Mouse (Mus musculus) embryonic fibroblast, embryonic 13.5 days (primary cell): ENCODE measurements at regions not wholly inside any gene's neighbourhood (a gene's known extent, or its start where the extent isn't known, plus 50 kb on each side); places are given as distances from the start of the nearest gene placed in this dataset.

Source experiments
- H3K27ac ChIP-seq: 2 replicates; pipeline ENCODE4 v1.5.1; 2012; ENCODE audit warnings: low read length, control low read depth, inconsistent platforms; ENCODE audit not compliant: insufficient read depth
- H3K4me1 ChIP-seq: 2 replicates; pipeline ENCODE4 v1.6.1; 2011; ENCODE audit warnings: low read length; ENCODE audit not compliant: control insufficient read depth, insufficient read depth
- H3K4me3 ChIP-seq: 2 replicates; pipeline ENCODE4 v1.5.1; 2011; ENCODE audit warnings: mild to moderate bottlenecking, control low read depth, low read length; ENCODE audit not compliant: insufficient read depth
- CTCF ChIP-seq: IDR thresholded peaks from 2 replicates; pipeline ENCODE4 v1.5.1; 2011; ENCODE audit warnings: mild to moderate bottlenecking, control low read depth, low read length, moderate library complexity, borderline replicate concordance; ENCODE audit not compliant: insufficient read depth
- POLR2A ChIP-seq: IDR thresholded peaks from 2 replicates; pipeline ENCODE4 v1.6.1; 2011; ENCODE audit warnings: low read depth, mild to moderate bottlenecking, control low read depth, low read length, moderate library complexity

DNA sequence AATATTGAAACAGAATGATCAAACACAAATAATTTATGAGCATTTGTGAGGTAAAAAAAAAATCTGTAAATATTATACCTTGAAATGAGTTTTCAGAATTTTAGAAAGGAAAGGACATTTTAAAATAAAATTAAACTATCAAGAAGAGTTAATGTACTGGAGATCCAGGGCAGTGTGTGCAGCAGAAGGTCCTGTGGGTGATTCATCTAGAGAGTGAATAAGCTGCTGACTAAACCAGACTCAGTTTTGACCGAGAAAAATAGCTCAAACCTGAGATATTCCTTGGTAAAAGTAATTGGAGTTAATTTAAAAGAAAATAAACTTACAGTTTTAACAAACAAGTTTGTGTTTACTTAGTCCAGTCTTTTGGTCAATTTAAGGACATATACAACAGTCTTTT, 1118.6 kb upstream of the Celf2 start:
- TF ChIP-seq POLR2A (no peak), CTCF (no peak)
- Histone ChIP-seq H3K27ac (no peak overlapping the region), H3K4me3 (no peak overlapping the region), H3K4me1 (no peaks in the 10 kb centered on the region)

DNA sequence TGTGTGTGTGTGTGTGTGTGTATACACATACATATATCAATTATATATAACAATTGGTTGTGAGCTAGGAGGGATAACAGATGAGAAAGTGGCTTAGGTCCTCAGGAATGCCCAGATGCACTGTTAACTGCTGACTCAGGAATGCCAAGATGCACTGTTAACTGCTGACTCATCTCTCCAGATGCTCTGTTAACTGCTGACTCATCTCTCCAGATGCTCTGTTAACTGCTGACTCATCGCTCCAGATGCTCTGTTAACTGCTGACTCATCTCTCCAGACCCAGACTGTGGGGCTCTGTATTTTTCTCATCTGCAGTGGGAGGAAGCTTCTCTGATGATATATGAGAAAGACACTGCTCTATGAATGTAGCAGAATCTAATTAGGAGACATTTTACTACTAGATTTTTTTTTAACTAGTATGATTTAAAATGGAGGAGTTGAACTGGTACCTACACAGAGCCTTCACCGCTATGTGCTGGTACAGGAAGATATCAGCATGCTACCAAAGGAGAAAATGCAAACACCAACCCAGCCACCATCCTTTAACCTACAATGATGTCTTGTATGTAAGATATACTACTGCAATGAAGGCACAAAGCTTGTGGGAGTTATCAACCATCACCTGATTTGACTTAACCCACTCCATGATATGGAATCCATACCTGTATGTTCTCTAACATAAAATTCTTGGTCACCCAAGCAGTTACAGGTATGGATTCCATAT, 1119.3 kb upstream of the Celf2 start:
- H3K4me3 ChIP-seq = no peak overlapping the region
- H3K27ac ChIP-seq = no peak overlapping the region
- H3K4me1 ChIP-seq = no peaks in the 10 kb centered on the region
- no peak for TF ChIP-seq CTCF
- no peak for TF ChIP-seq POLR2A

DNA sequence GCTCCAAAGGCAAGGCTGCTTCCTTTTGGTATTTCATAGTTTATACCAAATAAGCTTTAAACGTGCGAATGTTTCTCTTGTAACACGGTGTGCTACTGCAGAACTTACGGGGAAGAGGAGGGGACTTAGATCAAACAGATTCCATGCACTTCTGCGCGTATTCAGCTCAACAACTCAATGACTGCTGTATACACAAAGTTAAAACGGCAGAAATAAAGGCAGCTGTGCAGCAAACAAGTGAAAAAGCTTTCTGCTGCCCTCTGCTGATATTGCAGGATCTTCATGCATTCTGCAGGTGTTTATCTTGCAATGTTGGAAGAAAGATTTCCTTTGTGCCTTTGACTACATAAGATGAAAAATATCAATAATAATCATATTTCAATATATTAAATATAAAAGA, 1128.7 kb upstream of the Celf2 start:
- no peak for TF ChIP-seq CTCF
- TF ChIP-seq POLR2A = no peak
- H3K27ac ChIP-seq = no peak overlapping the region
- no peaks in the 10 kb centered on the region for H3K4me1 ChIP-seq
- H3K4me3 ChIP-seq = no peak overlapping the region

DNA sequence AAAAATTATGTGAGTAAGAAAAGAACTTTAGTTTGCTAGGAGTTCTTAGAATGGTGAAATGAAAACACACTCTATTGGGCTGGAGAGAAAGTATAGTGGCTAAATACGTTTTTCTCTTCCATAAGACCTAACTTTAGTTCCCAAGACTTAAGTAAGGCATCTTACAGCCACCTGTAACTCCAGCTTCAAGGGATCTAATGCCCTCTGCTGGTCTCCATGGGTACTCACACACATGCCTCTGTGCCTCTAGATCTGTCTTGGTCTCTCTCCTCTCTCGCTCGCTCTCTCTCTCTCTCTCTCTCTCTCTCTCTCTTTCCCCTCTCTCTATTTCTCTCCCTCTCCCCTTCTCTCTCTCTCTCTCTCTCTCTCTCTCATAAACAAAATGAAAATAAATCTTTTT, 1129.9 kb upstream of the Celf2 start:
- Histone ChIP-seq H3K27ac (no peak overlapping the region), H3K4me1 (no peaks in the 10 kb centered on the region)
- TF ChIP-seq CTCF (peak; percentile 52; the same call in 1 of the 2 replicates), POLR2A (no peak)

DNA sequence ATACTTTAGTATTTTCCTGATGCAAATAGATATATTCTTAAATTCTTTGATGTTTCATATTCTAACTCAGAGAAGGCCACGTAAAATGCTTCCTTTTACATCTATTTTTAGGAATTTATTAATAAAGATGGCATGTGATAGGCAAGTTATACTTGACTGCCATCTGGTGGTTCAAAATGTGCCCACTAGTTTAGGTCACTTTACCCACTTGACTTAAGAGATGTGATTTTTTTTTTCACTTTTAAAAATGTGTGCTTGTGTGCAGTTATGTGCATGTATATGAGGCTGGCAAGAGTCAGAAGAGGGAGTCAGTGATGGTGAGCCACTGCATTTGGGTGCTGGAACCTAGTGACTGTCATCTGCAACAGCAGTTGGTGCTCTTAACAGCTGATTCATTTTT, 1136.1 kb upstream of the Celf2 start:
- no peak overlapping the region for H3K27ac ChIP-seq
- TF ChIP-seq POLR2A (no peak), CTCF (no peak)
- no peak overlapping the region for H3K4me3 ChIP-seq
- no peaks in the 10 kb centered on the region for H3K4me1 ChIP-seq

More for the DNA sequence above, 1129.9 kb upstream of the Celf2 start:
- no peak overlapping the region for H3K4me3 ChIP-seq

DNA sequence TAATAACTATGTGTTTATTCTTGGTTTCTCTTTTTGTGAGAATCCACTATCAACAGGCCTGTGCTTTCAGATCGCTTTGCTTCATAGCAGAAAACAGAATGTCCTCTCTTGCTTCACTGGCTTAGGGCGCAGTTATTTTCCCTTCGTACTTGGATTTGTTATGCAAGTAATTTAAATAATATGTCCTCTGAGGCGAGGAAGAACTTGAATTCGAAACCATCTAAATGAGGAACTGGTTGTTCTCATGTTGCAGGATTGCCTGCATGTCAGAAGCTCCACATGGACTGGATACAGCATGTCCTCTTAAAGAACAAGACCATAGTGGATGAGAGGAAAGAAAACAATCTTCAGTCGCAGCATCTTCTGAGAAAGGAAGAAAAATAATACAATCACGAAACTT, 1151.2 kb upstream of the Celf2 start:
- no peaks in the 10 kb centered on the region for H3K4me1 ChIP-seq
- no peak overlapping the region for H3K27ac ChIP-seq
- TF ChIP-seq POLR2A = no peak
- no peak overlapping the region for H3K4me3 ChIP-seq

DNA sequence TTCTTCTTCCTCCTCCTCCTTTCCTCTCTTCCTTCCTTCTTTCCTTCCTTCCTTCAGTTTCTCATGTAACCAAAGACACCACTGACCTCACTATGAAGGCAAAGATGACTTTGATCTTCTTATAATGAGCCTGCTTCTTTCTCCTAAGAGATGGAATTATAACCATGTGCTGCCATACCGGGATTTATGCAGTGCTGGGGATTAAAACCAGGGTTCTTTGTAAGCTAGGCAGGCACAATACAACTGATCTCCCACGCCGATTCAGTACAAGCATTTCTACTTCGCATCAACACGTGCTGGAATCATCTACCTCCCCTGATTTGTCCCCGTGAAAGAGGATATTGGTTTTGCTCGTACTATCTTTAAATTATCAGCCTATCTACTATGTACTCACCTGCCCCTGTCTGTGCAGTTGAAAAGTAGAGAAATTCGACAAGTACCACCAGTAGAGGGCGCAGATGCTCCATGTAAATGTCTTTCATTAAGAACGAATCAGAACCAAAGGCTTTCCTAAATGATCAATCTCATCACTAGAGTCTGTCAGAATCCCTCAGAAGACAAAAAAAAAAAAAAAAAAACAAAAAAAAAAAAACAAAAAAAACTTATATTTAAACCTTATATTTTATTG, 1164.5 kb upstream of the Celf2 start:
- TF ChIP-seq CTCF (no peak), POLR2A (no peak)
- H3K4me3 ChIP-seq = no peak overlapping the region
- H3K4me1 ChIP-seq = no peaks in the 10 kb centered on the region
- H3K27ac ChIP-seq = no peak overlapping the region

DNA sequence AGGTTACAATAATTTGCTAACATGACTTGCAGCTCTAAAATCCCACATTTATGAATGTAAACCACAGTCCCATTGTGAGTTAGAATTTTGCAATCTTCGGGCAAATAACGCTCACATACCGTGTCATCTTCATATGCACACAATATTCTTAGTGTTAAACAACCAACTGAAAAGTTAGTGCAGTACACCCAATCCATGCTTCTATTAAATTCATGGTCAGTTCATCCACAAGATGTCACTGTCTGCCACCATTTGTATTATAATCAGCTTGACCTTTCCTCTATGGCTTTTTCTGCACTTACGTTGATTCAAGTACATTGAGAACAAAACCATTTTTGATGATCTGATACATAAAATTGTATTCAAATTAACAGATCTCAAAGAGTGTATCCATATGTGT, 1166.2 kb upstream of the Celf2 start:
- H3K27ac ChIP-seq = no peak overlapping the region
- H3K4me3 ChIP-seq = no peak overlapping the region
- no peaks in the 10 kb centered on the region for H3K4me1 ChIP-seq
- TF ChIP-seq POLR2A (no peak), CTCF (no peak)

DNA sequence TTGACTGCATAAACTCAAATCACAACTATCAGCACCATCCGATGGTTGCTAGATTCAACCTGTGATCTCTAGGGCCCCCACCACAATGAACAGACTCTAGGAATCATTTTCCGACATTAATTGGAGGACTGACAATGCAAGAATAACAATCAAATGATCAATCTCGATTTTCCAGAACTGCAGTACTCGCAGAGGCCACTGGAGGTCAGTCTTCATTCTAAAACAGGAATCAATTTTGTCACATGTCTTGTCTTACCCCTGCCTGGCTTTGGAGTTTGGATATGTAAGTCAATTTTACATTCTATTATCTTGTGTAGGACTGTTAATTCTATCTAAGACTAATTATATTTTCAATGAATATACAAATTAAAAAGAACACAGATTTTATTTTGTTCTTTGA, 1167.2 kb upstream of the Celf2 start:
- Histone ChIP-seq H3K27ac (no peak overlapping the region), H3K4me1 (no peaks in the 10 kb centered on the region), H3K4me3 (no peak overlapping the region)
- TF ChIP-seq CTCF (no peak), POLR2A (no peak)

DNA sequence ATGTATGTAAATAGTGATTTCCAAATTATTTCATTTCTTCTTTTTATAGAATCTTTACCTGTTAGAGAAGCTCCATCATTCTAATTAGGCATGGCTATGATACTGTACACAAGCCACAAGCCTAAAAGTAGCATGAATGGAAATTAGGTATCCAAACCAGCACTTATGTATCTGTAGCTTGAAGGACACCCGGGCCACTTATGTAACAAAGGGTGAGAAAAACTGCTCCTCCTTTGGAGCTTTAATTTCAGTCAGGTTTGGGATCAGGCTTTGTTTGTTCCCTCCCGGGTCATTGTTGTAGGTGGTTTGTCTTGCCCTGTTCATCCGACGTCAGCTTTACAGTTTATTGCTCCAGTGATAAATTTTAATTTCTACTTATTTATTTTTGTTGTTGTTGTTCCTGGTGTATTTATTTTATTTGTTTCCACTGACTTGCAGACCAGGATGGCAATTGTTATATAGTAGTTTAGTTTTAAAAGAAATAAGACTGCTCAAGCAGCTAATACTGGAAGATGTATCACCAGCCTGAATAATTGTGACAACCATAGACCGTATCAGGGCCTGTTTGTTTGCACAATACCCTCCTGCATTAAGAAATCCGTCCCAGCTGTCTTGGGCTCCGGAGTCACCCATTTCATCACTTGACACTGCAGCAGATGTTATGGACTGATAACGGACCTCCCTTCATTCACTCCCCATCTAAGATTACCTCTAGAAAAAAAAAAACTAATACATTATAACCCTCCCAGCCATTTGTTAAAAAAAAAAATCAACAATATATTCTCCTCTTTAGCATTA, 1181.7 kb upstream of the Celf2 start:
- no peaks in the 10 kb centered on the region for H3K4me1 ChIP-seq
- TF ChIP-seq CTCF (no peak), POLR2A (no peak)
- H3K27ac ChIP-seq = no peak overlapping the region
- H3K4me3 ChIP-seq = no peak overlapping the region

DNA sequence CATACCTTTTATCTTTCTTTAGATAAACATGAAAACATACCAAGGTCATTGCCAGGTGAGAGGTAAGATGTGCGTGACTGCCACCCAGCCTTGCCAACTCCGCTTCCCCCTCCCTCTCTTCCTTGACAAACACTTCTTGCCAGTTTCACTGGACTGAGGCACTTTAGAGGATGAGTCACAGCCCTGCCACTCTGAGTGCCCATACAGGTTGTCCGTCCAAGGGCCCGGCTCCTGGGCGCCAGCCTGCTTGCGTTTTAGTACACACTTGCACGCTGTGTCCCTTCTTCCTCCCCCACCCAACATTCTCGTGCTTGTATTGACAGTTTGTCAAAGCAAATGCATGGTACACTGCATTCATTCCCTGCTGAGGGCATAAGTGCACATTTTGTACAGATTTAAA, 1151.7 kb upstream of the 4930412O13Rik start:
- Histone ChIP-seq H3K27ac (no peak overlapping the region), H3K4me3 (no peak overlapping the region), H3K4me1 (no peaks in the 10 kb centered on the region)
- TF ChIP-seq POLR2A = no peak
- TF ChIP-seq CTCF = no peak
